Mouse (Mus musculus) frontal cortex, adult 2 months (tissue): ENCODE results near the gene Olfr1412. TPM values are rescaled to one million over a fixed set of nuclear protein-coding genes. Genes with fewer than 3 reads are reported as not detected.
A peak's percentile ranks its signal among the peaks of the same experiment; 100 is the strongest.

ENCODE experiments used
- DNase-seq, 2 experiments: peaks; one replicate each; pipeline ENCODE4 v3.0.0; 2022; ENCODE audit warnings: low spot score in 1 of 2; ENCODE audit errors: extremely low spot score in 1 of 2
- polyA plus RNA-seq: library from polyadenylated mRNA; depleted of rRNA; stranded (reverse); fragments of >200 nt; gene quantifications from 2 replicates; pipeline ENCODE4 v1.2.3, GENCODE M21; 2012; rRNA removed

Olfr1412 gene
- polyA plus RNA-seq, 1 experiment = not detected

GRCm38 (mm10) chr1:92637501-92638172 lies 52.1 kb downstream of the Olfr1412 start:
- DNase-seq = no peak

GRCm38 (mm10) chr1:92638181-92638580 lies 52.6 kb downstream of the Olfr1412 start:
- peak; percentile 70 to 81 for DNase-seq

- DNase-seq = no peak
These were observed 53.2 kb downstream of the Olfr1412 start for GRCm38 (mm10) chr1:92638736-92639135.

GRCm38 (mm10) chr1:92640393-92640792 lies 54.8 kb downstream of the Olfr1412 start:
- DNase-seq = no peak

Other genes with a start within 250 kb of the Olfr1412 start
- 167 and 182 TPM in 2 replicates for gene Ndufa10, start 111.9 kb upstream of the Olfr1412 start, polyA plus RNA-seq
- gene Olfr1416, start 100.7 kb upstream of the Olfr1412 start, polyA plus RNA-seq = not detected in 2 replicates
- not detected in 2 replicates for gene Olfr1415, start 89.7 kb upstream of the Olfr1412 start, polyA plus RNA-seq
- not detected in 2 replicates for gene Olfr1414, start 67.1 kb upstream of the Olfr1412 start, polyA plus RNA-seq
- gene Olfr1413, start 14.5 kb upstream of the Olfr1412 start, polyA plus RNA-seq = not detected in 2 replicates
- gene Olfr1411, start 8.6 kb downstream of the Olfr1412 start, polyA plus RNA-seq = not detected in 2 replicates
- gene Olfr1410, start 20.0 kb downstream of the Olfr1412 start, polyA plus RNA-seq = not detected in 2 replicates
- 0.06 and 0.10 TPM in 2 replicates for gene Olfr12, start 32.0 kb downstream of the Olfr1412 start, polyA plus RNA-seq
- 329 and 454 TPM in 2 replicates for gene Cops9, start 56.2 kb downstream of the Olfr1412 start, polyA plus RNA-seq
- gene Otos, start 63.1 kb downstream of the Olfr1412 start, polyA plus RNA-seq = 0.23 and 0.28 TPM in 2 replicates
- 60.9 and 64.8 TPM in 2 replicates for gene Gpc1, start 245.9 kb downstream of the Olfr1412 start, polyA plus RNA-seq